Mouse (Mus musculus) limb, embryonic 15.5 days (tissue): ENCODE measurements around the gene Zfp346. TPM values are rescaled to one million over a fixed set of nuclear protein-coding genes. Genes with fewer than 3 reads are reported as not detected.

Source experiments
- ATAC-seq: fragments of 200-750 bp; cut with Nextera tagmentation; 2 replicates; pipeline ENCODE4 v1.8.0; 2017; ENCODE audit warnings: low read depth, moderate TSS enrichment; ENCODE audit not compliant: insufficient number of reproducible peaks, low FRiP score, low TSS enrichment
- H3K27ac ChIP-seq: fragments of 300-500 bp; sonication (generic); 2 replicates; pipeline ENCODE4 v1.5.1; 2015; ENCODE audit warnings: moderate library complexity, mild to moderate bottlenecking, inconsistent platforms
- H3K27me3 ChIP-seq: fragments of 300-500 bp; sonication (generic); 2 replicates; pipeline ENCODE4 v1.6.1; 2015; ENCODE audit warnings: inconsistent platforms
- H3K36me3 ChIP-seq: fragments of 300-500 bp; sonication (generic); 2 replicates; pipeline ENCODE4 v1.6.1; 2015; ENCODE audit warnings: inconsistent platforms
- H3K4me1 ChIP-seq: fragments of 300-500 bp; sonication (generic); 2 replicates; pipeline ENCODE4 v1.6.1; 2015; ENCODE audit warnings: inconsistent platforms
- H3K4me2 ChIP-seq: fragments of 300-500 bp; sonication (generic); 2 replicates; pipeline ENCODE4 v1.6.1; 2015; ENCODE audit warnings: mild to moderate bottlenecking, inconsistent platforms
- H3K4me3 ChIP-seq: fragments of 300-500 bp; sonication (generic); 2 replicates; pipeline ENCODE4 v1.5.1; 2015; ENCODE audit warnings: mild to moderate bottlenecking, inconsistent platforms
- H3K9ac ChIP-seq: fragments of 300-500 bp; sonication (generic); 2 replicates; pipeline ENCODE4 v1.6.1; 2015; ENCODE audit warnings: inconsistent platforms
- H3K9me3 ChIP-seq: fragments of 300-500 bp; sonication (generic); 2 replicates; pipeline ENCODE4 v1.6.1; 2016; ENCODE audit warnings: inconsistent platforms
- WGBS: fragments of 180-500 bp; shearing (Covaris S2); methylation state at CpG from one replicate; pipeline ENCODE4 v1.1.7; 2015; 5-methylcytosine and 5-hydroxymethylcytosine counted together
- polyA plus RNA-seq: library from polyadenylated mRNA; unstranded; fragments of >200 nt; fragmentation: Nextera tagmentation; extraction: Ambion mirVana; gene quantifications from 2 replicates; pipeline ENCODE4 v1.2.1, GENCODE M21; 2015

Zfp346 gene
- polyA plus RNA-seq, 1 experiment from 2014 or later: 26.0 TPM

DNA sequence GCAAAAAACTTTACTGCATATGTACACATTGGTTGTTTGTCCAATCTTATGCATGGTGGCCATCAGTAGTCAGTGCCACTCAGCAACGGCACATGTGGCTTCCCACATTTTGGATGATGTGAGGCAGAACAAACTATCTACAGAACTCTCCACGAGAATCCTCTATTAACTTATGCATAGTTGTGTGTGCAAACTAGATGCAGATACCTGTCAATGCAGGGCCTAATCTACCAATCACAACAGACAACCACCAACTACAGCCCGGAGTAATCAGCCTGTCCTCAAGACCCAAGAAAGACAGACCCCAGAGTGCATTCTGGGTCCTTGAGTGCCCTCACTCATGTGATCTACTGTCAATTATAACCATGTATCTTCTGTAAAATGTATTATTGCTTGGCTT is 2.7 kb upstream of the Zfp346 start:
- H3K4me3 ChIP-seq: no peak overlapping the region
- H3K36me3 ChIP-seq: peaks cover under 1% of the 10 kb centered on the region
- no peaks in the 10 kb centered on the region for H3K27me3 ChIP-seq
- H3K4me2 ChIP-seq: no peak overlapping the region
- no peak for ATAC-seq
- H3K9ac ChIP-seq: no peak overlapping the region
- WGBS: 91% methylated on average over 3 of the region's 3 CpGs
- no peaks in the 10 kb centered on the region for H3K9me3 ChIP-seq
- H3K4me1 ChIP-seq: peaks cover 18% of the 10 kb centered on the region
- H3K27ac ChIP-seq: no peak overlapping the region

GRCm38 (mm10) chr13:55103351-55103750 is 1.8 kb upstream of the Zfp346 start:
- Histone ChIP-seq H3K36me3 (peaks cover 10% of the 10 kb centered on the region), H3K4me2 (no peak overlapping the region), H3K27me3 (no peaks in the 10 kb centered on the region), H3K27ac (no peak overlapping the region), H3K9ac (no peak overlapping the region), H3K9me3 (no peaks in the 10 kb centered on the region), H3K4me3 (no peak overlapping the region), H3K4me1 (peaks cover 18% of the 10 kb centered on the region)
- WGBS: 66% methylated on average over 2 of the region's 2 CpGs
- ATAC-seq: no peak

GRCm38 (mm10) chr13:55105953-55106691 is 1.0 kb downstream of the Zfp346 start:
- H3K9me3 ChIP-seq: no peaks in the 10 kb centered on the region
- H3K4me2 ChIP-seq: peak overlapping the region; percentile 70
- H3K27ac ChIP-seq: peak overlapping the region; percentile 89; the same call in 1 of the 2 replicates
- peaks cover 23% of the 10 kb centered on the region for H3K36me3 ChIP-seq
- ATAC-seq: no peak
- H3K4me1 ChIP-seq: peaks cover 9% of the 10 kb centered on the region
- 17% methylated on average over 8 of the region's 8 CpGs for WGBS
- no peaks in the 10 kb centered on the region for H3K27me3 ChIP-seq
- peak overlapping the region; percentile 76 for H3K9ac ChIP-seq
- H3K4me3 ChIP-seq: peak overlapping the region; percentile 95

DNA sequence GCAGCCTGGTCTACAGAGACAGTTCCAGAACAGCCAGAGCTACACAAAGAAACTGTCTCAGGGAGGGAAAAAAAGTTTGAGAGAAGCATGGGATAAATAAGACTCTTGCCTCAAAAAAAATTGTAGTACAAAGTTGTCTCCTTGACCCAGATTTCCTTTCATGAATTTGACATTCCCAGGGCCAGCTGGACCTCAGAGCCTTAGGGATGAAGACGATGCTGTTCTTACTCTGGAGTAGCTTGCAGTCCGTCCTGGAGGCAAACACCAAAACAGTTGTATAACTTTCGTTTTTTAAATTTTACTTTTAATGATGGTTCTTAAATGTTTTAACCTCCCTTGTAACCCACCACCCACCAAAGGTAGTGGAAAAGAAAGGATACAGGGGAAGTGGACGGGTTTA is 2.0 kb downstream of the Zfp346 start:
- Histone ChIP-seq H3K27ac (no peak overlapping the region), H3K9me3 (no peaks in the 10 kb centered on the region), H3K9ac (no peak overlapping the region), H3K4me1 (peaks cover 9% of the 10 kb centered on the region), H3K27me3 (no peaks in the 10 kb centered on the region), H3K4me2 (no peak overlapping the region), H3K4me3 (no peak overlapping the region), H3K36me3 (peaks cover 26% of the 10 kb centered on the region)
- ATAC-seq: no peak
- WGBS: 86% methylated on average over 4 of the region's 4 CpGs

DNA sequence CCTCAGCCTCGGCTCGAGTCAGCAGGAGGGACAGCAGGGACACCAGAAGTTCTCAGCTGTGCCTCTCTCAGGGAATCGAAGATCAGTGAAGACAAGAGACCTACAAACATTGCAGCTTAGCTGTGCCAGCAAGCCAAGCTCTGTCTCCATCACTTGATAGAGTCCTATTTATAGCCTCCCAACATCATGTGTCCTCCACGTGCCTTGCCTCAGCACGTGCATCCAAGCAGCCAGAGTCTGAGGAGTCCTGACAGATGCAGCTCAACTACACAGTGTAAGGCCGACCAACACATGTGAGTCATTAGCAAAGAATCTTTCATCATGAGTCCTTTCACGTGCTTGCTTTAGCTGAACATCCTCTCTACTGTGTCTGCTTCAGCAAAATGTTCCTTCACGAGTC is 2.6 kb downstream of the Zfp346 start:
- Histone ChIP-seq H3K27ac (no peak overlapping the region), H3K4me2 (no peak overlapping the region), H3K36me3 (peaks cover 28% of the 10 kb centered on the region), H3K9me3 (no peaks in the 10 kb centered on the region), H3K4me3 (no peak overlapping the region), H3K4me1 (peaks cover 9% of the 10 kb centered on the region), H3K27me3 (no peaks in the 10 kb centered on the region), H3K9ac (no peak overlapping the region)
- 0 out of 2 replicates have a peak, but pooled peaks have one; percentile 37 for ATAC-seq
- 73% methylated on average over 8 of the region's 8 CpGs for WGBS

GRCm38 (mm10) chr13:55114375-55114774 is 9.3 kb downstream of the Zfp346 start:
- Histone ChIP-seq H3K4me2 (no peak overlapping the region), H3K27ac (no peak overlapping the region), H3K4me3 (no peak overlapping the region), H3K4me1 (no peaks in the 10 kb centered on the region), H3K9me3 (no peaks in the 10 kb centered on the region), H3K27me3 (no peaks in the 10 kb centered on the region), H3K9ac (no peak overlapping the region), H3K36me3 (peaks cover 65% of the 10 kb centered on the region)
- WGBS: 81% methylated on average over 6 of the region's 6 CpGs
- no peak for ATAC-seq

DNA sequence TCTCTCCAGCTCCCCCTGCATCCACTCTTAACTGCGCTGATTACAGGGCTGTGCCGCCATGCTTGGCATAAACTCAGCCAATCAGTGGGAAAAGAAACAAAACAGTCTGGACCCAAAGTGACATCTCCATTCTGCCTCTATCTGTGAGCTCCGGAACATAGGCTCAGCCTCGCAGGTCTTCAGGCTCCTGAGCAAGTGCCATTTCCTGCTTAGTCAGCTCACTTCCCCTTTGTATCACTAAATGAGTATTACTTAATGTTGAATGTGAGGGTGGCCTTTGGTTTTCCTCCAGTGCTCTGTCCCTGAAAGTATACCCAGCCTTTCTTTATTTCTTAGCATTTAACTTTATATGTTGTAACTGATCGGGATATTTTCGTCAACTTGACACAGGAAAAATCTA is 19.8 kb downstream of the Zfp346 start:
- no peak for ATAC-seq
- peaks cover 67% of the 10 kb centered on the region for H3K36me3 ChIP-seq
- H3K4me3 ChIP-seq: no peak overlapping the region
- no peak overlapping the region for H3K9ac ChIP-seq
- no peaks in the 10 kb centered on the region for H3K4me1 ChIP-seq
- H3K27me3 ChIP-seq: no peaks in the 10 kb centered on the region
- no peaks in the 10 kb centered on the region for H3K9me3 ChIP-seq
- H3K4me2 ChIP-seq: no peak overlapping the region
- WGBS: 93% methylated on average over 6 of the region's 6 CpGs
- H3K27ac ChIP-seq: no peak overlapping the region

DNA sequence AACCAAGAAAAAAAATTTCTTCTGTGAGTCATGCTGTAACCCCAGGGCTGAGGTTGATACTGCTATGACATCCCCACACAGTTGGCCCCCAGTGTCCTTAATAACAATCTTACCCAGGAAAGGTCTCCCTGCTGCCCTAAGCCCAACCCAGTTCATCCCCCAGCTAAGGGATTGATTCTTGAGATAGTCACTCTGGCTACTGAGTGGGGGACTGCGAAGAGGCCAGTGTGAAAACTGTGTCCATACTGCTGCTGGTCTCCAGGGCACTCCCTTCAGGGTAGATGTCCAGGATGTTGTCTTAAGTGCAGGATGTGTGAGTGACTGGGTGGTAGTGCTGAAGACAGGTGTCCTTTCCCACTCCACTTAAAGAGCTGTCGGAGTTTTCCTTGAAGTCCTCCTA is 28.3 kb downstream of the Zfp346 start, which contains the start of gene Gm17617:
Gene Gm17617, minus strand, starts transcription at position 101 of the 400 bp plus-strand sequence.
- Histone ChIP-seq H3K4me3 (no peak within 1 kb of the TSS), H3K4me2 (no peak within 1 kb of the TSS), H3K4me1 (no peaks in the 10 kb centered on the region), H3K27me3 (no peaks in the 10 kb centered on the region), H3K36me3 (peaks cover 42% of the 10 kb centered on the region), H3K9me3 (no peaks in the 10 kb centered on the region), H3K27ac (no peak within 1 kb of the TSS), H3K9ac (no peak within 1 kb of the TSS)
- ATAC-seq: no peak
- WGBS: 95% methylated on average over 2 of the region's 2 CpGs

- H3K4me3 ChIP-seq: no peak overlapping the region
- no peak overlapping the region for H3K9ac ChIP-seq
- ATAC-seq: no peak
- no peaks in the 10 kb centered on the region for H3K9me3 ChIP-seq
- peaks cover 33% of the 10 kb centered on the region for H3K36me3 ChIP-seq
- no peaks in the 10 kb centered on the region for H3K27me3 ChIP-seq
- 6% methylated on average over 5 of the region's 5 CpGs for WGBS
- H3K4me1 ChIP-seq: no peaks in the 10 kb centered on the region
- no peak overlapping the region for H3K4me2 ChIP-seq
- no peak overlapping the region for H3K27ac ChIP-seq
These were observed 30.3 kb downstream of the Zfp346 start for GRCm38 (mm10) chr13:55135382-55135781.

DNA sequence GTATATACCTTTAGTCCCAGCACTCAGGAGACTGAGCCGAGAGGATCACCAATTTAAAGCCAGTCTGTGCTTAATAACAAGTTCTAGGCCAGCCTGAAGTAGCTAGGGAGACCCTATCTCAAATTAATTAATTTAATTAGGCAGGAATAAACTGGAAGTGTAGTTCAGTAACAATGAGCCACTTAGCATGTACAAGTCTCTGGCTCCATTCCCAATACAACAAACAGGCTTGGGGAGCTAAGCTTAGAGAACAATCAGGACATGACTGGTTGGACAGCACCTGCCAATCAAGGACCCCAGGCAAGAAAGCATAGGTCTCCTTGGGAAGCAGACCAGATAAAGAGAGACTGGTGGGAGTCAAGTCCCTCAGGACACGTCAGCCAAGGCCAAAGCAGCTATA is 35.2 kb downstream of the Zfp346 start:
- H3K4me1 ChIP-seq: no peaks in the 10 kb centered on the region
- no peak for ATAC-seq
- no peak overlapping the region for H3K4me3 ChIP-seq
- H3K27me3 ChIP-seq: no peaks in the 10 kb centered on the region
- no peak overlapping the region for H3K9ac ChIP-seq
- H3K27ac ChIP-seq: no peak overlapping the region
- 76% methylated on average over 2 of the region's 2 CpGs for WGBS
- H3K4me2 ChIP-seq: no peak overlapping the region
- no peaks in the 10 kb centered on the region for H3K36me3 ChIP-seq
- no peaks in the 10 kb centered on the region for H3K9me3 ChIP-seq

- no peaks in the 10 kb centered on the region for H3K36me3 ChIP-seq
- H3K4me1 ChIP-seq: peaks cover 14% of the 10 kb centered on the region
- H3K9me3 ChIP-seq: no peaks in the 10 kb centered on the region
- peaks cover 27% of the 10 kb centered on the region for H3K27me3 ChIP-seq
- peak within 1 kb of the TSS; percentile 59 for H3K27ac ChIP-seq
- 0 out of 2 replicates have a peak, but pooled peaks have one; percentile 32 for ATAC-seq
- H3K4me3 ChIP-seq: peak within 1 kb of the TSS; percentile 59
- peak within 1 kb of the TSS; percentile 48; the same call in 1 of the 2 replicates for H3K9ac ChIP-seq
- H3K4me2 ChIP-seq: peak within 1 kb of the TSS; percentile 94
- 2% methylated on average over 68 of the region's 68 CpGs for WGBS
These were observed 47.7 kb downstream of the Zfp346 start, which contains the start of gene Fgfr4 for GRCm38 (mm10) chr13:55152621-55153415. Fgfr4 (plus strand) TSS chr13:55152640.

DNA sequence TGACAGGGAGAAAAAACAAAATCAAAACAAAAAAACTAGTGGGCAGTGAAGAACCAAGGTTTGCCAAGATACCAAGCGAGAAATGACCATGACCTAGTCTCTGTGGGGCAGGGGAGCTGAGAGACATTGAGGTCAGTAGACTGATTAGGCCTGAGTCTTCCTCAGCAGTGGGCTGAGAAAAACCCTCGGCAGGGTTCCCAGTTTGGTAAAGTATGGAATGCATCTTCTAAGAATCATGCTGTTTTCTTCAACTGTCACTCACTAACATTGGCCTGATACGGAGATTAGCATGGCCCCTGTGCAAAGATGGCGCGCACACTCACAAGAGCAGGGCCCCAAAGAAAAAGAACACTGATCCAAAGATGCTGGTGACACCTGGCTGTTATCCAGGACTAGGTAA is 48.8 kb downstream of the Zfp346 start:
- H3K4me2 ChIP-seq: peak overlapping the region; percentile 94
- ATAC-seq: no peak
- WGBS: 90% methylated on average over 5 of the region's 5 CpGs
- H3K9ac ChIP-seq: no peak overlapping the region
- H3K36me3 ChIP-seq: no peaks in the 10 kb centered on the region
- peak overlapping the region; percentile 59; the same call in 1 of the 2 replicates for H3K4me3 ChIP-seq
- H3K4me1 ChIP-seq: peaks cover 13% of the 10 kb centered on the region
- peaks cover 27% of the 10 kb centered on the region for H3K27me3 ChIP-seq
- no peak overlapping the region for H3K27ac ChIP-seq
- no peaks in the 10 kb centered on the region for H3K9me3 ChIP-seq
